Mouse (Mus musculus) C2C12 (cell line): ENCODE results near the gene Zfp846. TPM values are rescaled to one million over a fixed set of nuclear protein-coding genes. Genes with fewer than 3 reads are reported as not detected.

Experiments used
- H3K27me3 ChIP-seq: one replicate; pipeline ENCODE4 v1.6.1; 2011; ENCODE audit not compliant: control insufficient read depth, insufficient read depth, insufficient read length
- H3K36me3 ChIP-seq: one replicate; pipeline ENCODE4 v1.6.1; 2011; ENCODE audit not compliant: control insufficient read depth, insufficient read depth
- H3K4me3 ChIP-seq: one replicate; pipeline ENCODE4 v1.5.1; 2011; ENCODE audit warnings: mild to moderate bottlenecking, control low read depth; ENCODE audit not compliant: poor library complexity, insufficient read depth, severe bottlenecking
- H3K79me2 ChIP-seq: one replicate; pipeline ENCODE4 v1.6.1; 2011; ENCODE audit not compliant: control insufficient read depth, insufficient read depth
- H3K79me3 ChIP-seq: one replicate; pipeline ENCODE4 v1.6.1; 2011; ENCODE audit warnings: low read depth, control low read depth
- H3ac ChIP-seq: one replicate; pipeline ENCODE3; 2011; ENCODE audit warnings: low read depth; ENCODE audit not compliant: control insufficient read depth, insufficient read length
- CEBPB ChIP-seq: IDR thresholded peaks from one replicate; pipeline ENCODE4 v1.6.1; 2011; ENCODE audit warnings: low read depth, mild to moderate bottlenecking, control low read depth, moderate library complexity
- CTCF ChIP-seq: IDR thresholded peaks from one replicate; pipeline ENCODE4 v1.5.1; 2011; ENCODE audit not compliant: control insufficient read depth, insufficient read depth, insufficient read length
- FOSL1 ChIP-seq: IDR thresholded peaks from one replicate; pipeline ENCODE4 v1.8.0; 2011; ENCODE audit warnings: mild to moderate bottlenecking, low read length; ENCODE audit not compliant: poor library complexity, insufficient read depth, severe bottlenecking
- MAX ChIP-seq: IDR thresholded peaks from one replicate; pipeline ENCODE4 v1.6.1; 2011; ENCODE audit warnings: mild to moderate bottlenecking, control low read depth
- MYOD1 ChIP-seq: IDR thresholded peaks from one replicate; pipeline ENCODE4 v1.6.1; 2011; ENCODE audit warnings: low read depth; ENCODE audit not compliant: control insufficient read depth, insufficient read length
- MYOG ChIP-seq: IDR thresholded peaks from one replicate; pipeline ENCODE4 v1.6.1; 2011; ENCODE audit not compliant: control insufficient read depth, insufficient read length; ENCODE audit errors: extremely low read depth
- USF1 ChIP-seq: IDR thresholded peaks from one replicate; pipeline ENCODE4 v1.6.1; 2011; ENCODE audit warnings: low read depth, mild to moderate bottlenecking, control low read depth, moderate library complexity
- polyA plus RNA-seq: library from polyadenylated mRNA; unstranded; fragments of >200 nt; fragmentation: generic; extraction: Trizol; gene quantifications from one replicate; pipeline ENCODE4 v1.2.1, GENCODE M21; 2012; ENCODE audit warnings: missing spikeins

The Zfp846 gene
- polyA plus RNA-seq, 1 experiment, result 2.7 TPM

- Histone ChIP-seq H3K36me3 (peaks cover 4% of the 10 kb centered on the region), H3K4me3 (no peak overlapping the region), H3K79me3 (peaks cover 28% of the 10 kb centered on the region), H3ac (no peak overlapping the region), H3K27me3 (no peaks in the 10 kb centered on the region), H3K79me2 (peaks cover 54% of the 10 kb centered on the region)
- TF ChIP-seq FOSL1, result no peak
- no peak for TF ChIP-seq MYOG
- TF ChIP-seq CTCF, result no peak
- no peak for TF ChIP-seq CEBPB
- no peak for TF ChIP-seq MYOD1
- TF ChIP-seq USF1, result no peak
- TF ChIP-seq MAX, result no peak
Measured at GRCm38 (mm10) chr9:20638552-20638951, 57.5 kb downstream of the Zfp846 start.

- Histone ChIP-seq H3K79me2 (peaks cover 63% of the 10 kb centered on the region), H3K4me3 (no peak overlapping the region), H3K79me3 (peaks cover 35% of the 10 kb centered on the region), H3ac (no peak overlapping the region), H3K36me3 (peaks cover 4% of the 10 kb centered on the region), H3K27me3 (no peaks in the 10 kb centered on the region)
- TF ChIP-seq MAX, result no peak
- no peak for TF ChIP-seq FOSL1
- TF ChIP-seq CEBPB, result no peak
- TF ChIP-seq CTCF, result no peak
Measured at GRCm38 (mm10) chr9:20639486-20639885, 58.4 kb downstream of the Zfp846 start.

GRCm38 (mm10) chr9:20641501-20641900, 60.4 kb downstream of the Zfp846 start:
- no peaks in the 10 kb centered on the region for H3K27me3 ChIP-seq
- peaks cover 48% of the 10 kb centered on the region for H3K79me3 ChIP-seq
- peak overlapping the region; percentile 15 for H3ac ChIP-seq
- H3K79me2 ChIP-seq, result peaks cover 83% of the 10 kb centered on the region
- H3K4me3 ChIP-seq, result peak overlapping the region; percentile 95
- H3K36me3 ChIP-seq, result peaks cover 5% of the 10 kb centered on the region
- TF ChIP-seq MAX (no peak), CTCF (no peak), CEBPB (no peak), FOSL1 (no peak), USF1 (no peak), MYOD1 (no peak)

GRCm38 (mm10) chr9:20642101-20642895, 61.2 kb downstream of the Zfp846 start, which contains the start of gene Ubl5:
Ubl5 (plus strand) TSS chr9:20642878.
- peak within 1 kb of the TSS; percentile 95 for H3K4me3 ChIP-seq
- peaks cover 50% of the 10 kb centered on the region for H3K79me3 ChIP-seq
- peaks cover 10% of the 10 kb centered on the region for H3K36me3 ChIP-seq
- H3K27me3 ChIP-seq, result no peaks in the 10 kb centered on the region
- TF ChIP-seq USF1 (no peak), MYOD1 (no peak), MAX (no peak), MYOG (no peak), CEBPB (no peak)
- peaks cover 86% of the 10 kb centered on the region for H3K79me2 ChIP-seq
- peak within 1 kb of the TSS; percentile 78 for H3ac ChIP-seq

GRCm38 (mm10) chr9:20642896-20643466, 61.9 kb downstream of the Zfp846 start:
- Histone ChIP-seq H3K4me3 (peak overlapping the region; percentile 95), H3ac (peak overlapping the region; percentile 68), H3K36me3 (peaks cover 10% of the 10 kb centered on the region), H3K79me3 (peaks cover 49% of the 10 kb centered on the region), H3K79me2 (peaks cover 79% of the 10 kb centered on the region), H3K27me3 (no peaks in the 10 kb centered on the region)
- TF ChIP-seq FOSL1, result no peak
- no peak for TF ChIP-seq CTCF
- no peak for TF ChIP-seq MYOG
- TF ChIP-seq USF1, result no peak
- TF ChIP-seq MAX, result no peak
- TF ChIP-seq MYOD1, result no peak

GRCm38 (mm10) chr9:20643781-20644180, 62.7 kb downstream of the Zfp846 start:
- Histone ChIP-seq H3K79me3 (peaks cover 46% of the 10 kb centered on the region), H3K79me2 (peaks cover 75% of the 10 kb centered on the region), H3K27me3 (no peaks in the 10 kb centered on the region), H3K4me3 (peak overlapping the region; percentile 95), H3K36me3 (peaks cover 10% of the 10 kb centered on the region), H3ac (peak overlapping the region; percentile 52)
- TF ChIP-seq CTCF, result no peak
- TF ChIP-seq MAX, result no peak
- no peak for TF ChIP-seq CEBPB
- no peak for TF ChIP-seq MYOD1
- no peak for TF ChIP-seq MYOG
- no peak for TF ChIP-seq USF1
- no peak for TF ChIP-seq FOSL1
